Mouse (Mus musculus) forebrain, embryonic 11.5 days (tissue): ENCODE measurements around the gene Nat9. TPM values are rescaled to one million over a fixed set of nuclear protein-coding genes. Genes with fewer than 3 reads are reported as not detected.
A peak's percentile ranks its signal among the peaks of the same experiment; 100 is the strongest.

Experiments used
- ATAC-seq: fragments of 200-750 bp; cut with Nextera tagmentation; replicated peaks from 2 replicates; pipeline ENCODE4 v1.8.0; 2017; ENCODE audit warnings: moderate TSS enrichment; ENCODE audit not compliant: low FRiP score
- DNase-seq: peaks from one replicate; pipeline ENCODE4 v3.0.0-alpha.2; 2017; ENCODE audit warnings: low spot score
- H3K27ac ChIP-seq: fragments of 300-500 bp; sonication (generic); 2 replicates; pipeline ENCODE4 v1.5.1; 2014; ENCODE audit warnings: low read depth, low read length
- H3K27me3 ChIP-seq: fragments of 300-500 bp; sonication (generic); 2 replicates; pipeline ENCODE4 v1.6.1; 2014; ENCODE audit warnings: mild to moderate bottlenecking, low read length, mixed read lengths; ENCODE audit not compliant: control insufficient read depth, insufficient read depth
- H3K36me3 ChIP-seq: fragments of 300-500 bp; sonication (generic); 2 replicates; pipeline ENCODE4 v1.6.1; 2014; ENCODE audit warnings: mild to moderate bottlenecking, low read length, moderate library complexity, mixed read lengths; ENCODE audit not compliant: control insufficient read depth, insufficient read depth
- H3K4me1 ChIP-seq: fragments of 300-500 bp; sonication (generic); replicated peaks from 2 replicates; pipeline ENCODE4 v1.6.1; 2014; ENCODE audit warnings: low read length, mixed read lengths; ENCODE audit not compliant: control insufficient read depth, insufficient read depth
- H3K4me2 ChIP-seq: fragments of 300-500 bp; sonication (generic); 2 replicates; pipeline ENCODE4 v1.6.1; 2014; ENCODE audit warnings: low read depth, mild to moderate bottlenecking, low read length, moderate library complexity, mixed read lengths; ENCODE audit not compliant: severe bottlenecking
- H3K4me3 ChIP-seq: fragments of 300-500 bp; sonication (generic); 2 replicates; pipeline ENCODE4 v1.5.1; 2014; ENCODE audit warnings: low read depth, low read length
- H3K9ac ChIP-seq: fragments of 300-500 bp; sonication (generic); 2 replicates; pipeline ENCODE4 v1.6.1; 2014; ENCODE audit warnings: low read length
- H3K9me3 ChIP-seq: fragments of 300-500 bp; sonication (generic); 2 replicates; pipeline ENCODE4 v1.6.1; 2016; ENCODE audit warnings: low read length, mixed read lengths; ENCODE audit not compliant: control insufficient read depth
- WGBS: fragments of 180-500 bp; shearing (Covaris S2); extraction: QIAGEN DNeasy Blood & Tissue Kit; methylation state at CpG from one replicate; pipeline ENCODE4 v1.1.7; 2014; 5-methylcytosine and 5-hydroxymethylcytosine counted together
- polyA plus RNA-seq: library from polyadenylated mRNA; unstranded; fragments of >200 nt; fragmentation: Nextera tagmentation; extraction: Ambion mirVana; gene quantifications from 2 replicates; pipeline ENCODE4 v1.2.1, GENCODE M21; 2014

Nat9 gene
- polyA plus RNA-seq, result 13.8 and 16.0 TPM in 2 replicates

DNA sequence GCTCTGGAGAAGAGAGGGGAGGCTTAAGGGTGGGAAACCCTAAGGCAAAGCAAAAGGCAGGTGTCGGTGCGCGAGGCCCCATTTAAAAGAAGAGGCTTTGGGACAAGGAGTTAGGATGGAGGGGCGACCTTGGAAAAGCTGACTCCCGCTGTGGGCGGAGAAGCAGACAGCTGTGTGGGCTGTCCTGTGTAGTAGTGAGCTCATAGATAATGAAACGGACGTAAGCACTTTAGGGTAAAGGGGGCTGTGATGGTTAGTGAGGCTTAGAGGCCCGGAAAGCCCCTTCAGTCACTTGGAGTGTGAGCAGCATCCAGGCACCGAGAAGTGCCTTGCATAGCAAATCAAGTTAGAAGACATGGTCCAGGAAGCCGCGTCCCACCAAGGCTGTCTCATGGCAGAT is at the start of gene Nat9:
Nat9 (minus strand) TSS at position 167 of the 400 bp plus-strand sequence.
- no peaks in the 10 kb centered on the region for H3K27me3 ChIP-seq
- peak within 1 kb of the TSS; percentile 46; the same call in 1 of the 2 replicates for H3K27ac ChIP-seq
- peaks cover 4% of the 10 kb centered on the region; the same call in 1 of the 2 replicates for H3K4me1 ChIP-seq
- peak within 1 kb of the TSS; percentile 74 for H3K4me2 ChIP-seq
- WGBS, result 15% methylated on average over 12 of the region's 12 CpGs
- no peaks in the 10 kb centered on the region for H3K9me3 ChIP-seq
- DNase-seq (peak; percentile 60), ATAC-seq (no peak)
- peak within 1 kb of the TSS; percentile 42 for H3K4me3 ChIP-seq
- no peaks in the 10 kb centered on the region for H3K36me3 ChIP-seq
- H3K9ac ChIP-seq, result peak within 1 kb of the TSS; percentile 57

DNA sequence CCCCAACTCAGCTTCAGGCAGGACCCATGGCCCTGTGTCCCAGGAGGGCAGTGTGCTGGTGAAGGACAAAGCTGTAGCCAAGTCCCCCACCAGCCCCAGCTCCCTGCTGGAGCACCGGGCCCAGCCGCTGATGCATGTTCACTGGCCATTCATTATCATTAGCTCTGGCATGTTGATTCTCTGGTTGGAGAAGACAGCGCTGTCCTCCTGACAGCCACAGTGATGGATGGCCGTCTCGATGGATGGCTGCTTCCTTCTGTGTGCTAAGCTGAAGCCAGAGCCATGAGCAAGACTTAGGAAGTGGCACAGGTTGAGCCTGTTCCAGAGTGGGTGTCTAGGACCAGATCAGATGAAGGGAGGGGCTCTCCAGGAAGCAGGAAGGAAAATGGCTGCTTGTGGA is 48.9 kb upstream of the Nat9 start:
- ATAC-seq, result no peak
- H3K4me3 ChIP-seq, result no peak overlapping the region
- no peak overlapping the region for H3K9ac ChIP-seq
- no peaks in the 10 kb centered on the region for H3K9me3 ChIP-seq
- H3K27me3 ChIP-seq, result no peaks in the 10 kb centered on the region
- no peaks in the 10 kb centered on the region for H3K36me3 ChIP-seq
- H3K4me2 ChIP-seq, result no peak overlapping the region
- H3K4me1 ChIP-seq, result peaks cover 10% of the 10 kb centered on the region; the same call in 1 of the 2 replicates
- DNase-seq, result no peak
- 69% methylated on average over 5 of the region's 5 CpGs for WGBS
- no peak overlapping the region for H3K27ac ChIP-seq

DNA sequence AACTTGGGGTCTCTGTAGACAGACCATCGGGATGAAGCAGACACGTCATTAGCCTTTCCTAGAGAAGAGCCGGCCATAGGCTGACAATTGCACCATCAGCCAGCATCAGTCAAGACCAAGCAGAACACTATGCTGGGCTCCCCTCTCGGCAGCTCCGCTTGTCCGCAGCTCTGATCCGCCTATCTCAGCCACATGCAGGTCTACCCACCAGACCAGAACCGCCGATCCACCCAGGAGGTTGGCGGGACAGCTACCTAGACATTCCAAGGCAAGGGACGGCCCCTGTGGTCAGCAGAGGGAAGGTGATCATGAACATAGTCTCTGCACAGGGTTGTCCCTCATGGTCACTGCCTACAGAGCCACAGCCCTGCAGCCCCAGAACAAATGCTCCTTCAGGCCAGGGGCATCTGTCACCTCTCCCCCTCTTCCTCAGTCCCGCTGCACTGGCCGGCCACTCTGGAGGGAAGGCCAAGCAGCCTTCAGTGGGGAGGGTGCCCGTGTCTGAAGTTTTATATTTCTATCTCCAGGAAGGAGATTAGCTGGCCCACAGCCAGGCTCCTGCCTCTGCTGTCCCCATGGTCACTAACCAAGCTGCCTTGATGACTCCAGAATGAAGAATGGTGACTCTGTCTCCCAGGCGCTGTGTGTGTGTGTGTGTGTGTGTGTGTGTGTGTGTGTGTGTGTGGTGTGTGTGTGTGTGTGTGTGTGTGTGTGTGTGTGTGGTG is 46.8 kb upstream of the Nat9 start:
- ATAC-seq, result no peak

DNA sequence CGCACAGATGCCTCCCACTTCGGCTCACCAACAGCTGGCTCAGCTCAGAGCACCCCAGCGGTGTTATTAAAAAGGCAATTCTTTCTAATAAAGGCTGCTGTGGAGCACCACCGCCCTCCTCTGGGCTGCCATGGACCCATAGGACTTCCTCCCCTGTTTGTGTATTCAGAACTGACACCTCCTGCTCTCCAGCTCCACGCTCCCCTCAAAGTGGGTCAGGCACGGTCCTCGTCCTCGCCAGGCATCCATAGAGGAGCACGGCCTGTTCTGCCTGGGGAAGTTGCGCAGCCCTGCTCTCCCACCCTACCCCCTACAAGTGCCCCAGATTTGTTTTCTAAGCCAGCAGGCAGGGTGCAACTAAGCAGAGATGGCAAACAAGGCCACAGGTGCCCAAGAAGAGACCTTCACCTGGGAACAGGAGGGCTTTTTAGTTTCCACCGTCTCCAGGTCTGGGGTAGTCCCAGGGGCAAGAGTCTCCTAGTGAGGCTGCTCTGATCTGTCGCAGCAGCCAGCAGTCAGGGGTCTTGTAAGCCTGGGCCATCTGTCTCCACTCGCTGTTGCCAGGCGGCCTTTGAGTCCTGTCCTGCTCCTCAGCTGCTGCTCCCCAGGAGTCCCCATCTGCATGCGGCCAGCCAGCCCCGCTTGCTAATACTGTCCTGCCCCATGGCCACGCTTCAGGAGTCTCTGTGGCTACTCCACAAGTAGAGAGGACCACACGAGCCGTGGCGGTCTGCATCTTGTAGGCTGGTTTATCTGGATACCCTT is 46.0 kb upstream of the Nat9 start:
- 55% methylated on average over 20 of the region's 20 CpGs for WGBS
- ATAC-seq (no peak), DNase-seq (no peak)
- Histone ChIP-seq H3K9me3 (no peaks in the 10 kb centered on the region), H3K4me1 (peaks cover 10% of the 10 kb centered on the region; the same call in 1 of the 2 replicates), H3K36me3 (no peaks in the 10 kb centered on the region), H3K4me3 (no peak overlapping the region), H3K9ac (no peak overlapping the region), H3K4me2 (no peak overlapping the region), H3K27me3 (no peaks in the 10 kb centered on the region), H3K27ac (no peak overlapping the region; the same call in 1 of the 2 replicates)

More for the DNA sequence above, 46.8 kb upstream of the Nat9 start:
- H3K9ac ChIP-seq, result no peak overlapping the region
- peaks cover 10% of the 10 kb centered on the region; the same call in 1 of the 2 replicates for H3K4me1 ChIP-seq
- no peaks in the 10 kb centered on the region for H3K9me3 ChIP-seq
- no peak overlapping the region for H3K4me2 ChIP-seq
- H3K27ac ChIP-seq, result no peak overlapping the region
- H3K36me3 ChIP-seq, result no peaks in the 10 kb centered on the region
- WGBS, result 84% methylated on average over 15 of the region's 15 CpGs
- H3K27me3 ChIP-seq, result no peaks in the 10 kb centered on the region
- DNase-seq, result no peak
- H3K4me3 ChIP-seq, result no peak overlapping the region

DNA sequence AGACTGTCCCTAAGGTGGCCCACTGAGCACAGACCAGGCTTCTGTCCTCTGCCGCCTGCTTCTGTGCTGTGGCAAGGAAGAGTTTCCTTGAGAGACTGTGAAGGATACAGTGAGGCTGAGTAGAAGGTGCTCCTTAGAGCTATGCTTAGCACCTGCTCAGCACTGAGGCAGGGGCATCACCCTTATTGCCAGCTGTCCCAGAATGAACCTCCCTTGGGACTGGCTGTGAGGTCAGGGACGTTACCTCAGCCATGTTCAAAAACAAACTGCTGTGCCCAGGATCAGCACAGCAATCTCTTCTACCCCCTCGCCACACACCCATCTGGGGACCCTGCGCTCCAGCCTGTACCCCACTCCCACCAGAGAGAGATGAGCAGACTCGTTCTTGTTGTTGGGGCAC is 45.2 kb upstream of the Nat9 start:
- H3K27ac ChIP-seq, result no peak overlapping the region
- H3K36me3 ChIP-seq, result no peaks in the 10 kb centered on the region
- ATAC-seq (no peak), DNase-seq (no peak)
- 74% methylated on average over 5 of the region's 5 CpGs for WGBS
- no peaks in the 10 kb centered on the region for H3K9me3 ChIP-seq
- peaks cover 12% of the 10 kb centered on the region; the same call in 1 of the 2 replicates for H3K4me1 ChIP-seq
- H3K27me3 ChIP-seq, result no peaks in the 10 kb centered on the region
- no peak overlapping the region for H3K4me3 ChIP-seq
- H3K9ac ChIP-seq, result no peak overlapping the region
- H3K4me2 ChIP-seq, result no peak overlapping the region

DNA sequence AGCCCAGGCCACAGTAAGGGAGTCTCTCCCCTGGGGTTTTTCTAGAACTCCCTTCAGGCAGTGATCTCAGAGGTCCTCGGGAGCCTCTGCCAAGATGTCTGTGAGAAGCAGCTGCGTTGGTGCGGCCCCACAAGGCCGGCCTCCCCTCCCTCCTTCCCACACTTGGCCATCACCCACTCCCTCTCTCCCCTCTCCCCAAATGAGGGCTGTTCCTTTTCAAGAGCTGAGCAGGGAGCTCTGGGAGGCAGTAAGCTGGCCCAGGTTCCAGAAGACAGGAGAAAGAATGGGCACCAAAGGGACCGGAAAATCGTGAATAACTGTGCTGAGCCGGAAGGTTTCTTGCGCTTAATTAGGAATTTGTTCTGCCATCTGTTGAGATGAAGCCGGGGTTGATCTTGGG is 44.3 kb upstream of the Nat9 start:
- Histone ChIP-seq H3K4me1 (peaks cover 18% of the 10 kb centered on the region), H3K27ac (no peak overlapping the region), H3K27me3 (no peaks in the 10 kb centered on the region), H3K9me3 (no peaks in the 10 kb centered on the region), H3K4me3 (no peak overlapping the region), H3K36me3 (no peaks in the 10 kb centered on the region), H3K4me2 (no peak overlapping the region), H3K9ac (no peak overlapping the region)
- 47% methylated on average over 9 of the region's 9 CpGs for WGBS
- ATAC-seq (no peak), DNase-seq (no peak)

DNA sequence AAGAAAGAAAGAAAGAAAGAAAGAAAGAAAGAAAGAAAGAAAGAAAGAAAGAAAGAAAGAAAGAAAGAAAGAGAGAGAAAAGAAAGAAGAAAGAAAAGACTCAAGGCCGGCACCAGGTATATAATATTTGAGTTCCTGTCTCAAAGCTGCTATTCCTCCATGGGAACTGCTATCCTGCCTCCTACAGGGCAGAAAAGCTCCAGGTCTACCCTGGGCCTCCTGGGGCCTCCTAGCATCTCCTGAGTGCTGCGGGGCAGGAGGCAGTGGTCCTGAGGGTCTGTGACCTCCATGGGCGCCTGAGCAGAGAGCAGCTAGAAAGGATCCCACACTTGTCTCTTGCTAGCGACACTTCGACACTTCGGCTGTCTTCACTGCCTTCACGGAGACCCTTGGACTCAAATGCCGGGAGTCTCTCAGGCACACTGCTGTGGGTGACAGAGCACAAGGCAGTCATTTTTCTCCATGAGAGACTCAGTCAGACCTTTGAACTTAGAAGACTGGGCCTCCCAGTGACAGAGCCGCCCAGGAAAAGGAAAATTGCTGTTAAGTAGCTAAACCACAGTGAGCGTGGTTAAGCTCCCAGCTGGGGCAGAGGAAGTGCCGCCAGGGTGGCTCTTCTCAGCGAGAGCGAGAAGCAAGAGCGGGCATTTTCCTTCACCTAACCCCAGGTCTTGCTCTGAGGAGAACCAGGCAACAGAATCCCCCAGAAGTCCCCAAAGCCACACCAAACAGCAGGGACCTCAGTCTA is 43.7 kb upstream of the Nat9 start:
- Histone ChIP-seq H3K4me2 (no peak overlapping the region), H3K9me3 (no peaks in the 10 kb centered on the region), H3K27me3 (no peaks in the 10 kb centered on the region; the same call in 1 of the 2 replicates), H3K27ac (no peak overlapping the region), H3K36me3 (no peaks in the 10 kb centered on the region), H3K4me3 (no peak overlapping the region), H3K4me1 (peaks cover 24% of the 10 kb centered on the region), H3K9ac (no peak overlapping the region)
- ATAC-seq (no peak), DNase-seq (no peak)
- WGBS, result 62% methylated on average over 14 of the region's 14 CpGs
